Mouse (Mus musculus): ENCODE results near the gene Faf1. TPM values are rescaled to one million over a fixed set of nuclear protein-coding genes. Genes with fewer than 3 reads are reported as not detected.

The Faf1 gene
- polyA plus RNA-seq, 1 experiment from 2014 or later: 32.5 TPM

DNA sequence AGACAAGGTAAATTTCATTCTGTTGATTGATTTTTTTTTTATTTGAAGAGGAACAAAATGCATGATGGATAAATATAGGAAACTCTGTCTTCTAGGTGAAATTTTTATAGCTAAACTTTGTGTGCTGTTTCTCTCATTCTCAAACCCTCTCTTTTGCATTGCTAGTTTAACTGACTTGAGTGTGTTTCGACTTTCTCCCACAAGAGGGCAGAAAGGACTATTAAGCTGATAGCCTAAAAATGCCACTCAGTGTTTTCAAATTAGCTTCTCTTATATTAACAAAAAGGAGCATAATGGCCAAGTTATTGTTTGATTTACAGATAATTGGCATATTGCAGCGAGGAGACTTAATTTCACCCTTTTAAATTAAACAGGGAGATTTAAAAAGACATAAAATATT, 82.6 kb downstream of the Faf1 start:
- 36% methylated on average over 2 of the region's 2 CpGs for WGBS
- peaks cover 8% of the 10 kb centered on the region for H3K4me1 ChIP-seq (replicated peaks)
- H3K9me3 ChIP-seq: no peaks in the 10 kb centered on the region
- no peak overlapping the region for H3K4me3 ChIP-seq
- no peak overlapping the region for H3K27ac ChIP-seq
- H3K27me3 ChIP-seq (ENCODE audit: insufficient read depth, poor library complexity, severe bottlenecking): no peaks in the 10 kb centered on the region
- H3K36me3 ChIP-seq: no peaks in the 10 kb centered on the region
- no peak for DNase-seq (ENCODE audit: low spot score)

DNA sequence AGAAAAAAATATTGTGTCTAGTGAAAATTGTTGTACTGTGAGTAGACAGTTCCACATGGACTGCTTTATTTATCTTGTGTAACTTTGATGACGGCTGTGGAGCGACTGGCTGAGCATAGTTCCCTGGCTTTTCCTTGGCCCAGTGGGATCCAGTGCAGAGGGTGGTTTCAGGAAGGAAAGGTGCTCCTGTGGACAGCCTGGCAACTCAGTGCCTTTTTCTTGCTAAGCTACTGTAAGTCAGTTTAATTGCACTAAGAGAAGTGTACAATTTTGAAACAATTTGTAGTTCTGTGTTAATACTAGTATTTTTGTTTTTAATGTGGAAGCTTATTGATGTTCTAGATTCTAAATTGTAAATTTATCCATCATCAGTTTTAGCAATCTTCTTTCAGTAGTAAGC, 83.5 kb downstream of the Faf1 start:
- no peak overlapping the region for H3K27ac ChIP-seq
- H3K36me3 ChIP-seq: no peaks in the 10 kb centered on the region
- no peaks in the 10 kb centered on the region for H3K27me3 ChIP-seq (ENCODE audit: insufficient read depth, poor library complexity, severe bottlenecking)
- WGBS: 52% methylated on average over 2 of the region's 2 CpGs
- DNase-seq (ENCODE audit: low spot score): no peak
- no peak overlapping the region for H3K4me3 ChIP-seq
- no peaks in the 10 kb centered on the region for H3K9me3 ChIP-seq
- H3K4me1 ChIP-seq (replicated peaks): peaks cover 8% of the 10 kb centered on the region

DNA sequence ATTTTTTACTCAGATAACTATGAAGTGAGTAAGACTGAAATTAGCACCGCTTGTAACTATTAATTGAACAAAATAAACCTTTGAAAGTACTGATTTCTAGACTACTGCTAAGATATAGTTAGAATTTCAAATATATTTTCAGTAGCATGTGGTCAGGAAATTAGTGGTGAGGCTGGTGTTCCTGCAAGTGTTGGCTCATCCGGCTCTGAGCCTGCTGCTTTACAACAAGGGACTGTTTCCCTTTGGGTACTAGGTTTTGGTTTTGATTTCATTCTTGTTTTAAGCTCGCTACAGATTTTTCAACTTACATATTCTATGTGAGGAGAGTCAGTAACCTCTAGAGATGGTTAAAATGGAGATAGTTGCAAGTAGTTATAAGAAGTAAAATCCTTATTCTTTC, 84.1 kb downstream of the Faf1 start:
- Histone ChIP-seq H3K27me3 (ENCODE audit: insufficient read depth, poor library complexity, severe bottlenecking) (no peaks in the 10 kb centered on the region), H3K9me3 (no peaks in the 10 kb centered on the region), H3K4me1 (replicated peaks) (peaks cover 8% of the 10 kb centered on the region), H3K27ac (no peak overlapping the region), H3K4me3 (no peak overlapping the region), H3K36me3 (no peaks in the 10 kb centered on the region)
- 79% methylated on average over 3 of the region's 3 CpGs for WGBS
- no peak for DNase-seq (ENCODE audit: low spot score)

DNA sequence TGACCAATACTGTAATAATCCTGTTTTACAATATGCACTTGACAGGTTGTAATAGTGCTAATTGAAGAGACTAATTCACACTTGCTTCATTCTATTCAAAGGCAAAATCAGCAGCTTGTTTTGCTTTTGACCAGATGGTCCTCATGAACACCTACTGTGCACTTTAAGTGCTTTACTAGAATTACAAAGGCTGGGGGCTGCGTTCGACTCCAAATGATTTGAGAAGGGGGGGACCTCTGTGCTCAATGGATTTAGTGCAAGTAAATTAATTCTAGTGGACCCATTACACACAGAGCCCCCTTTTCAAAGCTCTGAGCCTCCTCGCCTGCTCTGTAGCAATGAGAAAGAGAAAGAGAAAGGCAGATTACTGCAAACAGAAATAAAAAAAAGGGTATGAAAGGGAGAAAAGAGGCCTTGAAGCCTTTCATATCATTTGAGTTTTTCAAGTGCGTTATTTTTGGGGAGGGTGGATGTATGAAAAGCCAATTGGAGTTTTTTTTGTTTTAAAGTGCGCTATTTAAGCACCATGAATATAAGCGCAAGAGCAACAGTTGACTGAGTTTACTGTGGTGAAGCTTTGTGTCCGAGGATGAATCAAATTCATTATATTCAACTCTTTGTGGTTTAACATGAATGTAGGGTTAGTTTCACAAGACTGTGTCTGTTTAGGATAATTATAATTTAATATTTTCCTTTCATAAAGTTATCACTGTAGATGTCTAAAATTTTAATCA, 86.5 kb downstream of the Faf1 start:
- Histone ChIP-seq H3K9me3 (no peaks in the 10 kb centered on the region), H3K27me3 (ENCODE audit: insufficient read depth, poor library complexity, severe bottlenecking) (no peaks in the 10 kb centered on the region), H3K4me1 (replicated peaks) (peaks cover 8% of the 10 kb centered on the region), H3K36me3 (no peaks in the 10 kb centered on the region), H3K27ac (peak overlapping the region; percentile 64; the same call in 1 of the 2 replicates), H3K4me3 (no peak overlapping the region)
- peak; percentile 15 for DNase-seq (ENCODE audit: low spot score)
- 21% methylated on average over 7 of the region's 7 CpGs for WGBS

DNA sequence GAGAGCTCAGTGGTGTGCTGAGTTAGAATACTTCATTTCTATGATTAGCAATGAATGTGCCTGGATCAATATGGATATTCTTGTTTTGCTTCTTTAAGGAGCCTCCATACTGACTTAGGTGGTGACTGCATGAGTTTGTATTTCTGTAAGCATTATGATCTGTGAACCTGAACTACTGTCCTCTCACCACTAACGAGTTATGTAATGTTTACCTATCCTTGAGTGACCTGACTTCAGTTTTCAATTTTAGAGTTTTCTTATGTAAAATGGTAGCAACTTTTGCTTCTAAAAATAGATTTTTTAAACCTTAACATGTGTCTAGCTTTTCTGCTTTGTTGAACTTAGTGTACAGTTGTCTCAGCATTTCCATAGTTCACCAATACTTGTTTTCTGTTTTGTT, 92.7 kb downstream of the Faf1 start:
- Histone ChIP-seq H3K9me3 (no peaks in the 10 kb centered on the region), H3K27ac (no peak overlapping the region), H3K4me3 (no peak overlapping the region), H3K27me3 (ENCODE audit: insufficient read depth, poor library complexity, severe bottlenecking) (no peaks in the 10 kb centered on the region), H3K4me1 (replicated peaks) (no peaks in the 10 kb centered on the region; the same call in 1 of the 2 replicates), H3K36me3 (no peaks in the 10 kb centered on the region)
- no peak for DNase-seq (ENCODE audit: low spot score)
- WGBS: 88% methylated on average over 1 of the region's 1 CpGs

DNA sequence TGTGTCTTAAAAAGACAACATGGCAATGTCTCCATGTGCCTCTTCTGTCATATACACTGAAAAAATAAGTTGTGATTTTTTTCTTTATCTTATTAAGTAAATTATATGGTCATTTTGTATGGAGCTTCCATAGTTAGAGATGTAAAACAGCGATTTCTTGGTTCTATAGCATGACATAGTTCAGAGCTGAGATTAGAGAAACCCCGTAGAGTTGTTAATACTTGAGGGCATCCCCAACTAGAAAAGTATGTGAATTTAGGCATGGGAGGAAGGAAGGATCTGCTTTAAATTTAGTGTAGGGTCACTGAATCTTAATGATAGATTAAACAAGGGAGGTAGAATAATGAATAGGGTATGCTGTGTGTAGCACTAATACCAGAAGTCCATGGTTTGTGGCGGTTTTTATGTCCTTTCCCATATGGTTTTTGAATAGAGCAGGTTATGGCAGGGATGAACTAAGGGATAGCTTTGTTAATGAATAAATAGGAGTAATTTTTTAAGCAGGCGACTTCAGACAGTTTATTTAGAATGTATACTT, 106.3 kb downstream of the Faf1 start:
- H3K27me3 ChIP-seq (ENCODE audit: insufficient read depth, poor library complexity, severe bottlenecking): no peaks in the 10 kb centered on the region
- DNase-seq (ENCODE audit: low spot score): no peak
- no peaks in the 10 kb centered on the region for H3K9me3 ChIP-seq
- no peak overlapping the region for H3K4me3 ChIP-seq
- H3K4me1 ChIP-seq (replicated peaks): no peaks in the 10 kb centered on the region
- no peaks in the 10 kb centered on the region for H3K36me3 ChIP-seq
- 89% methylated on average over 4 of the region's 4 CpGs for WGBS
- H3K27ac ChIP-seq: no peak overlapping the region

DNA sequence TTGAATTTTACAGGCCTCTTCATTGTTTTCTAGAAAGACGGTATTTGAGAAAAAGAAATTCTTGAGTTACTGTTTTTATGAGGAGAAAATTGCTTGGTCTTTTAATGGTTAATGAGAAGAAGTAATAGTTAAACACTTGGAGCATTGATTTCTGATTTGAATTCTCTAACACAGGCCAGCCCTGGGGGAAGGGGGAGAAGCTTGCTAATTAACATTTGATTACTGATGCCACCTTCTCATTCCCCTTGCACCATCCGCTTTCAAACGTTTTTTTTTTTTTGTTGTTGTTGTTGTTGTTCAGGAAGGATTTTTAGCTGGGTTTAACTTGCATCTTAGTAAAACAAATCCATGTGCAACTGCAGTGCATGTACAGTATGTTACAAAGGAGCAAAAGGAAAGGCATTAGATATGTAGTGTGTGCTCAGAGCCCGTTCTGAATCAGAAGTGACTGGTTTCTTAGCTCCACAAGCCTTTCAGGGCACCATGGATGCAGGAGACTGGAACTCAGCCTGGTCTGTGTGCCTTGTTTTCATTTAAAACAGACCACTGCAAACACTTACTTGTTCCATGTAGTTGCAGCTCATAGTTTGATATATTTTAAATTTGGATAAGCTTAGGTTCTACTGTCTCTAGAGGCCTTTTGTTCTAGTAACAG, 113.1 kb downstream of the Faf1 start:
- H3K9me3 ChIP-seq: no peaks in the 10 kb centered on the region
- H3K27ac ChIP-seq: 0 out of 2 replicates have a peak overlapping the region, but pooled peaks have one; percentile 29
- H3K27me3 ChIP-seq (ENCODE audit: insufficient read depth, poor library complexity, severe bottlenecking): no peaks in the 10 kb centered on the region
- no peak overlapping the region for H3K4me3 ChIP-seq
- no peak for DNase-seq (ENCODE audit: low spot score)
- H3K4me1 ChIP-seq (replicated peaks): peaks cover 5% of the 10 kb centered on the region; the same call in 1 of the 2 replicates
- WGBS: 44% methylated on average over 4 of the region's 4 CpGs
- H3K36me3 ChIP-seq: no peaks in the 10 kb centered on the region

DNA sequence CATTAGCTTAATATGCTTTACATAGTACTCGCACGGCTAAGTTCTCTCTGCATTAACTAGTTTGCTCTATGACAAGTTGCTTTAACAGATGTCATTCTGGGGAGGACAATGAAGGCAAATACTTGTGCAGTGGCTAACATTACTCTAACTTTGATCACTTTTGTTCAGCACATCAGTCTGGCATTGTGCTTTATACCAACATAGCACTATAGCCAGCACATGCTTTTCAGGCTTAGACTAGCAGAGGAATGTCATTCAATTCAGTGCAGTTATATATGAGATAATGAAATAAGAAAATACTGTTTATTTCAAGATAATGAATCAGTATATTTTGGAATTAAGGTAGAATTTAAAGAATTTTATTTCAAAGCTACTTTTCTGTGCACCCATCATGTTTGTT, 115.9 kb downstream of the Faf1 start:
- WGBS: 56% methylated on average over 2 of the region's 2 CpGs
- Histone ChIP-seq H3K27ac (no peak overlapping the region), H3K9me3 (no peaks in the 10 kb centered on the region), H3K4me1 (replicated peaks) (peaks cover 5% of the 10 kb centered on the region; the same call in 1 of the 2 replicates), H3K27me3 (ENCODE audit: insufficient read depth, poor library complexity, severe bottlenecking) (no peaks in the 10 kb centered on the region), H3K36me3 (no peaks in the 10 kb centered on the region), H3K4me3 (no peak overlapping the region)
- no peak for DNase-seq (ENCODE audit: low spot score)

DNA sequence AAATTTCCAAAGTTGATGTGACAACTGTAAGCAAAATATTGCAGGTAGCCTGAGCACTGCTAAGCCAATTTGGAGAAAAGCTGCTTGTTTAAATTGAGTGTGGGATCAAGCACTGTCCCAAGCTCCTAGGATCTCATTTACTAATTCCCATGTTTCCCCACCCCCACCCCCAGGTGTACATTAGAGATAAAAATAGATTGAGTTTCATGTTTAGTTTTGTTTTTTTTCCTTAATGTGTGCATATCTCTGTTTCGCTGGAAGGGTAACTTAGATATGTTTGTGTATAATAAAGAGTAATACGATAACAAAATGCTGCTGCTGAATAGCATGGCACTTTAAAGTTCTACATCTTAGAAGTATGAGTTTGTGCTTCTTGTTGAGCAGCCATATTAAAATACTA, 116.7 kb downstream of the Faf1 start:
- DNase-seq (ENCODE audit: low spot score): no peak
- H3K9me3 ChIP-seq: no peaks in the 10 kb centered on the region
- peaks cover 5% of the 10 kb centered on the region; the same call in 1 of the 2 replicates for H3K4me1 ChIP-seq (replicated peaks)
- H3K27ac ChIP-seq: no peak overlapping the region
- H3K27me3 ChIP-seq (ENCODE audit: insufficient read depth, poor library complexity, severe bottlenecking): no peaks in the 10 kb centered on the region
- WGBS: 86% methylated on average over 2 of the region's 2 CpGs
- H3K4me3 ChIP-seq: no peak overlapping the region
- no peaks in the 10 kb centered on the region for H3K36me3 ChIP-seq

DNA sequence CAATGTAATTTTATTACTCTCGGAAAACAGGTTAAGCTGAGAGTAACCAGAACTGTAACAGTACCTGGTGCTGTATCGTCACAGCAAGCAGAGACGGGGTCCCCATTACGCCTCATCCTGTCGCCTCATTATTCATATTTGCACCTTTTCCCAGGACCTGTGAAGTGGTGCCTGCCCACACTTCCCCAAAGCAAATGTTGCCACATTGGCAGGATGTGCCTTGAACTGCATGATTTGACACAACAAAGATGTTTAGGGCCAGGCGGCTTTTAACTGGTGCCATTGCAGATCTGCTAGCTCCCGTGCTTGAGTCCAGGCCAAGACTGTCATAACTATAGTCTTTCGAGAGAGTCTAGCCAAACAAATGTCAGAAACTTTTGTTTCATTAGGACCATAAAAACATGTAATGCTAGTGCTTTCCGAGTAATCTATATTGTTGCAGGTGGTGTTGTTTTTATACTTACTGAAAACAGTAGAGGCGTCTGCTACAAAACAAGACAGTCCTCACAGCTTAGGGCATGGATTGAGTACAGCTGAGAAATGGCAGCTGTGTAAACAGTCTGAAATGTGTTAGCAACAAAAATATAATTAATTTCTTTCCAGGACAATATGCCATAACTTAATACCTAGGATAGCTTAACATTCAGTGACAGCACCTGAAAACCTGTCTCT, 121.3 kb downstream of the Faf1 start:
- Histone ChIP-seq H3K4me1 (replicated peaks) (no peaks in the 10 kb centered on the region), H3K4me3 (no peak overlapping the region), H3K9me3 (no peaks in the 10 kb centered on the region), H3K27me3 (ENCODE audit: insufficient read depth, poor library complexity, severe bottlenecking) (no peaks in the 10 kb centered on the region), H3K36me3 (peaks cover 7% of the 10 kb centered on the region), H3K27ac (no peak overlapping the region)
- WGBS: 81% methylated on average over 10 of the region's 10 CpGs
- no peak for DNase-seq (ENCODE audit: low spot score)

DNA sequence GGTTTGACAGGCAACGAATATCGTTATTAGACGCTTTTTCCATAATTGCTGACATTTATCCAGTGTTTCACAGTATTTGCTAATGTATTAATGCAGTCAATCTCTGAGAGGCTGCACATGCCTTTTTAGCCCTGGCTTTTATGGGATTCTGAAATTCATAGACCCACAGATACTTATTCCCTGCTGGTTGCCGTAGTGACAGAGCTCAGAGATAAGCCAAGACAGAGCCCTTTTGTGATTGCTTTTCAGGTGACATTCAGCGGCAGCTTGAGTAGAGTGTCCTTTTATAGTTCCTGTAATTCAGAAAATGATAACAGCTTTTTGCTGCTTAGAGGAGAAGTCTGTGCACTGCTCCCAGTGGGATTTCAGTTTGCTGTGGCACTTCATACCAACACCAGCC, 130.0 kb downstream of the Faf1 start:
- H3K27ac ChIP-seq: no peak overlapping the region
- H3K36me3 ChIP-seq: no peaks in the 10 kb centered on the region
- no peaks in the 10 kb centered on the region for H3K9me3 ChIP-seq
- H3K4me3 ChIP-seq: no peak overlapping the region
- H3K4me1 ChIP-seq (replicated peaks): peaks cover 5% of the 10 kb centered on the region; the same call in 1 of the 2 replicates
- no peak for DNase-seq (ENCODE audit: low spot score)
- no peaks in the 10 kb centered on the region for H3K27me3 ChIP-seq (ENCODE audit: insufficient read depth, poor library complexity, severe bottlenecking)
- WGBS: 80% methylated on average over 5 of the region's 5 CpGs

DNA sequence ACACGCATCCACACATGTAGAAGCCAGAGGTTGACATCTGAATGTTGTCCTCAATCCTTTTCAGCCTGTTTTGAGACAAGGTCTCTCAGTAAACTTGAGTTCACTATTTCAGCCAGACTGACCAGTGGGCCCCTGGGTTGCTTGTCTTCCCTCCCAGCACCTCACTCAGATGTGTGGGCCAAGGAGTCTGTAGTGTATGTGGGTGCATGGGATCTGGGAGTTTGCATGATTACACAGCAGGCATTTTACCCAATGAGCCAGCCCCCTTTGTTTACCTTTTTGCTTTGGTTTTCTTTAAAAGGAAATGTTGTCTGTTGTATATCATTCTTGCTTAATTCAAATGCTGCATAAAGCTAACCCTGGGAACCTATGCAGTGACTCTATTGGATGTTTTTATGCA, 138.8 kb downstream of the Faf1 start:
- 86% methylated on average over 1 of the region's 1 CpGs for WGBS
- no peak overlapping the region for H3K27ac ChIP-seq
- no peak for DNase-seq (ENCODE audit: low spot score)
- no peaks in the 10 kb centered on the region for H3K9me3 ChIP-seq
- no peaks in the 10 kb centered on the region for H3K27me3 ChIP-seq (ENCODE audit: insufficient read depth, poor library complexity, severe bottlenecking)
- no peaks in the 10 kb centered on the region for H3K36me3 ChIP-seq
- no peak overlapping the region for H3K4me3 ChIP-seq
- H3K4me1 ChIP-seq (replicated peaks): no peaks in the 10 kb centered on the region

DNA sequence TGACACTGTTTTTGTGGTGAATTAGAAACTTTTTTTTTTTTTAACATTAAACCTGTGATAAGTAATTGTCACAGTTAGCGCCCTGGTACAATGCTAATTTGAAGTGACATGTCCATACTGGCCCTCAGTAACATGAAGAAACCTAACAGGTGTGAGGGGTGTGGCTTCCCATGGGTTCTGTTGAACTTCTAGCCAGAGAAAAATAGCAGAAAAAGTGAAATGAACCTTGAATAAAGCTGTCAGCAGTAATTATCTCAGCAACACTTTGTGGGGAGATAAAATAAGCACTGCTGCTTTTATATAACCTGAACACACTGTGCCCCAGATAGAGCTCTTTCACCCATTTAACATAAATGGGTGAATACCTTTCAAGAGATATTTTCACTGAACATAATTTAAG, 139.2 kb downstream of the Faf1 start:
- H3K27me3 ChIP-seq (ENCODE audit: insufficient read depth, poor library complexity, severe bottlenecking): no peaks in the 10 kb centered on the region
- H3K9me3 ChIP-seq: no peaks in the 10 kb centered on the region
- DNase-seq (ENCODE audit: low spot score): no peak
- no peak overlapping the region for H3K27ac ChIP-seq
- WGBS: 94% methylated on average over 1 of the region's 1 CpGs
- H3K4me3 ChIP-seq: no peak overlapping the region
- no peaks in the 10 kb centered on the region for H3K36me3 ChIP-seq
- no peaks in the 10 kb centered on the region for H3K4me1 ChIP-seq (replicated peaks)

Data from hindbrain, embryonic 10.5 days (tissue).